Mouse (Mus musculus): Measurements from ENCODE around the gene Rfc2. TPM values are rescaled to one million over a fixed set of nuclear protein-coding genes. Genes with fewer than 3 reads are reported as not detected.

Rfc2 gene
- polyA plus RNA-seq, 1 experiment from 2014 or later: 256 TPM

GRCm38 (mm10) chr5:134584798-134585197 is 3.6 kb downstream of the Rfc2 start:
- Histone ChIP-seq H3K4me2 (ENCODE audit: low read length) (no peak overlapping the region), H3K9me3 (replicated peaks; ENCODE audit: control insufficient read depth, low read length) (no peaks in the 10 kb centered on the region), H3K27ac (ENCODE audit: low read depth, low read length) (no peak overlapping the region), H3K4me1 (ENCODE audit: control insufficient read depth, insufficient read depth, low read length) (peaks cover 11% of the 10 kb centered on the region; the same call in 1 of the 2 replicates), H3K4me3 (ENCODE audit: low read depth, low read length) (no peak overlapping the region), H3K27me3 (replicated peaks; ENCODE audit: control insufficient read depth, insufficient read depth, low read length) (no peaks in the 10 kb centered on the region), H3K36me3 (ENCODE audit: control insufficient read depth, insufficient read depth, low read length) (peaks cover 10% of the 10 kb centered on the region; the same call in 1 of the 2 replicates), H3K9ac (ENCODE audit: low read length) (no peak overlapping the region)
- 92% methylated on average over 5 of the region's 5 CpGs for WGBS
- DNase-seq (ENCODE audit: low spot score) (no peak), ATAC-seq (no peak)

- Histone ChIP-seq H3K4me1 (ENCODE audit: control insufficient read depth, insufficient read depth, low read length) (no peaks in the 10 kb centered on the region), H3K9me3 (replicated peaks; ENCODE audit: control insufficient read depth, low read length) (no peaks in the 10 kb centered on the region), H3K4me3 (ENCODE audit: low read depth, low read length) (no peak overlapping the region), H3K27me3 (replicated peaks; ENCODE audit: control insufficient read depth, insufficient read depth, low read length) (no peaks in the 10 kb centered on the region), H3K36me3 (ENCODE audit: control insufficient read depth, insufficient read depth, low read length) (peaks cover 60% of the 10 kb centered on the region), H3K9ac (ENCODE audit: low read length) (no peak overlapping the region), H3K27ac (ENCODE audit: low read depth, low read length) (no peak overlapping the region), H3K4me2 (ENCODE audit: low read length) (no peak overlapping the region)
- DNase-seq (ENCODE audit: low spot score) (no peak), ATAC-seq (no peak)
- WGBS: 89% methylated on average over 3 of the region's 3 CpGs
Observed at GRCm38 (mm10) chr5:134589900-134590299, 8.7 kb downstream of the Rfc2 start.

DNA sequence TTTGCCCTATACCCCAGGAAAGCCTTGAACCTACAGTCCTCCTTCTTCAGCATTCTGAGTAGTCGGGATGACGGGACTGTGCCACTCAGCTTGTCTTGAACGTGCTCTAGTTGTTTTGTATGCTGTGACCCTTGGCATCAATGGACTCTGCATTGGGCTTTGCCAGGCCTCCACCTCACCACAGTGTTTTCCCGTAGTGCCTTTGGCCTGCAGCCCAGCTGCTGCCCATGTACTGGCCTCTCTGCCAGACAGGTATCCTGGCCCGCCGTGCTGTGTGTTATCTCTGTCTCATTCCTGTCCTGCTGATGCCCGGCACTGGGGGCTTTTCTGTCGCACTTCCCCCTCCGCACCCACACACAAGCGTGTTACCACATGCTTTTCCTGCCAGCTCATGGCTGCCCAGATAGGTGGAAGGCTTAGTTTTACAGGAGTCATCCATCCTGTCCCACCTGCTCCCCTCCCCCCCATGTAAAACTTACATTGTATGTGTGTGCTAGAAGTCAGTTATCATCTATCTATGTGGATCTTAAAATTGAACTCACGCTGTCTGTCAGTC is 10.9 kb downstream of the Rfc2 start:
- WGBS: 92% methylated on average over 11 of the region's 11 CpGs

GRCm38 (mm10) chr5:134593093-134593492 is 11.9 kb downstream of the Rfc2 start:
- H3K9ac ChIP-seq (ENCODE audit: low read length): no peak overlapping the region
- no peak overlapping the region for H3K27ac ChIP-seq (ENCODE audit: low read depth, low read length)
- H3K9me3 ChIP-seq (replicated peaks; ENCODE audit: control insufficient read depth, low read length): no peaks in the 10 kb centered on the region
- no peaks in the 10 kb centered on the region for H3K27me3 ChIP-seq (replicated peaks; ENCODE audit: control insufficient read depth, insufficient read depth, low read length)
- WGBS: 89% methylated on average over 9 of the region's 9 CpGs
- no peak overlapping the region for H3K4me2 ChIP-seq (ENCODE audit: low read length)
- no peak overlapping the region for H3K4me3 ChIP-seq (ENCODE audit: low read depth, low read length)
- ATAC-seq (no peak), DNase-seq (ENCODE audit: low spot score) (no peak)
- H3K36me3 ChIP-seq (ENCODE audit: control insufficient read depth, insufficient read depth, low read length): peaks cover 88% of the 10 kb centered on the region
- no peaks in the 10 kb centered on the region for H3K4me1 ChIP-seq (ENCODE audit: control insufficient read depth, insufficient read depth, low read length)

More for the DNA sequence above, 10.9 kb downstream of the Rfc2 start:
- Histone ChIP-seq H3K4me3 (ENCODE audit: low read depth, low read length) (no peak overlapping the region), H3K27ac (ENCODE audit: low read depth, low read length) (no peak overlapping the region), H3K4me1 (ENCODE audit: control insufficient read depth, insufficient read depth, low read length) (no peaks in the 10 kb centered on the region), H3K27me3 (replicated peaks; ENCODE audit: control insufficient read depth, insufficient read depth, low read length) (no peaks in the 10 kb centered on the region), H3K9me3 (replicated peaks; ENCODE audit: control insufficient read depth, low read length) (no peaks in the 10 kb centered on the region), H3K4me2 (ENCODE audit: low read length) (no peak overlapping the region), H3K36me3 (ENCODE audit: control insufficient read depth, insufficient read depth, low read length) (peaks cover 82% of the 10 kb centered on the region), H3K9ac (ENCODE audit: low read length) (no peak overlapping the region)
- DNase-seq (ENCODE audit: low spot score) (no peak), ATAC-seq (no peak)

GRCm38 (mm10) chr5:134597711-134598110 is 16.5 kb downstream of the Rfc2 start:
- DNase-seq (ENCODE audit: low spot score) (no peak), ATAC-seq (no peak)
- Histone ChIP-seq H3K27me3 (replicated peaks; ENCODE audit: control insufficient read depth, insufficient read depth, low read length) (no peaks in the 10 kb centered on the region), H3K4me1 (ENCODE audit: control insufficient read depth, insufficient read depth, low read length) (no peaks in the 10 kb centered on the region), H3K4me2 (ENCODE audit: low read length) (no peak overlapping the region), H3K4me3 (ENCODE audit: low read depth, low read length) (no peak overlapping the region), H3K27ac (ENCODE audit: low read depth, low read length) (no peak overlapping the region), H3K36me3 (ENCODE audit: control insufficient read depth, insufficient read depth, low read length) (peaks cover 73% of the 10 kb centered on the region), H3K9ac (ENCODE audit: low read length) (no peak overlapping the region), H3K9me3 (replicated peaks; ENCODE audit: control insufficient read depth, low read length) (no peaks in the 10 kb centered on the region)
- WGBS: 83% methylated on average over 10 of the region's 10 CpGs

DNA sequence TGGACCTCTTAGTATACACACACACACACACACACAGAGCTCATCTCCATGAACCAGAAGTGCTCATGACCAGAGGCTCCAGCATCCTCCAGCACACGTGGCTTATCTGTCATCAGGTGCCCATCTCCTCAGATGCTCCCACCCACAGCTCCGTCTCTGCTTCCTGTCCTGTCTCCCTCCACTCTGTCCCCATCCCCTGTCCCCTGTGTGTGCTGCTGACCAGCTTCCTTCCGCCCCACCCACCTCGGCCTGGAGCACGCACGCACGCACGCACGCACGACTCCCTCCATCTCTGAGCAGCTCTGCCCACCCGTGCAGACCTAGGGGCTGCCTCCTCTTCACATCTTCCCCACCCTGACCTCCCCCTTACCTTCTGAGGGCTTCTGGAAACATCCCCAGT is 23.2 kb downstream of the Rfc2 start:
- WGBS: 92% methylated on average over 11 of the region's 11 CpGs
- no peak for DNase-seq (ENCODE audit: low spot score)
- Histone ChIP-seq H3K4me2 (ENCODE audit: low read length) (no peak overlapping the region), H3K4me1 (ENCODE audit: control insufficient read depth, insufficient read depth, low read length) (no peaks in the 10 kb centered on the region), H3K4me3 (ENCODE audit: low read depth, low read length) (no peak overlapping the region), H3K9me3 (replicated peaks; ENCODE audit: control insufficient read depth, low read length) (no peaks in the 10 kb centered on the region), H3K36me3 (ENCODE audit: control insufficient read depth, insufficient read depth, low read length) (peaks cover 7% of the 10 kb centered on the region; the same call in 1 of the 2 replicates), H3K9ac (ENCODE audit: low read length) (no peak overlapping the region), H3K27ac (ENCODE audit: low read depth, low read length) (no peak overlapping the region), H3K27me3 (replicated peaks; ENCODE audit: control insufficient read depth, insufficient read depth, low read length) (no peaks in the 10 kb centered on the region)
- ATAC-seq: no peak

DNA sequence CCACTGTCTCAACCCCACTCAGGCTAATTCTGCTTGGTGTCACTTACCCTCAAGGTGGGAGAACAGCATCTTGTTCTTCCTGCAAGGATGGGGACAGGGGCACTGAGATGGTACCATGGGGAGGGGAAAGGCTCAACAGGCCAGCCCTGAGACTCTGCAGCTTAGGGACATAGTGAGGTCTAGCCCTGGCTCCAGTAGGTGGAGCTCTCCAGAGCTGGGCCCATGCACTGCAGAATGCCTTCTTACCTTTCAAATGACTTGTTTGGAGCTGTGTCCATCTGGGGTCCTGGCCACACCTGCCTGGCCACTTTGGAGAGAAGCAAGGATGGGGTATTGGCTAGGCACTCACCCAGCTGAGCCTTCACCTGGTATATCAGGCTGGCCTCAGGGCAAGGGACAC is 25.1 kb downstream of the Rfc2 start:
- DNase-seq (ENCODE audit: low spot score) (no peak), ATAC-seq (no peak)
- Histone ChIP-seq H3K27me3 (replicated peaks; ENCODE audit: control insufficient read depth, insufficient read depth, low read length) (no peaks in the 10 kb centered on the region), H3K9me3 (replicated peaks; ENCODE audit: control insufficient read depth, low read length) (no peaks in the 10 kb centered on the region), H3K27ac (ENCODE audit: low read depth, low read length) (no peak overlapping the region), H3K36me3 (ENCODE audit: control insufficient read depth, insufficient read depth, low read length) (no peaks in the 10 kb centered on the region), H3K4me2 (ENCODE audit: low read length) (no peak overlapping the region), H3K4me3 (ENCODE audit: low read depth, low read length) (no peak overlapping the region), H3K9ac (ENCODE audit: low read length) (no peak overlapping the region), H3K4me1 (ENCODE audit: control insufficient read depth, insufficient read depth, low read length) (no peaks in the 10 kb centered on the region)

DNA sequence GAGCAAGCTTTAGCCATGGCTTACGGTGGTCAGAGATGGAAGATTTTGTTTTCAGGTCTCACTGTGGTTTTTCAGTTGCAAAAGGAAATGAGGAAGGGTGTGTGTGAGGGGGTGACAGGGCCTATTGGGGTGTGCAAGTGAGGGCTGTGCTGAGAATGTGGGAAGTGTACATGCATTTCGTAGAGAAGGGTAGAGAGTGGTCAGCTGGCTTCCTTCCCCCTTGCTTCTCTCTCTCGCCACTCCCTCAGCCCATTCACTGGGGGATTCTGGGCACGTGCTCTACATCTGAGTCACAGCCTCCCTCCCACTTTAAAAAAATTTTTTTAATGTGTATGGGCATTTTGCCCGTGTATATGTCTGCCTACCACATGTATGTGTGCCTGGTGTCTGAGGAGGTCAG is 26.0 kb downstream of the Rfc2 start:
- Histone ChIP-seq H3K9ac (ENCODE audit: low read length) (no peak overlapping the region), H3K36me3 (ENCODE audit: control insufficient read depth, insufficient read depth, low read length) (no peaks in the 10 kb centered on the region), H3K9me3 (replicated peaks; ENCODE audit: control insufficient read depth, low read length) (no peaks in the 10 kb centered on the region), H3K4me2 (ENCODE audit: low read length) (no peak overlapping the region), H3K27ac (ENCODE audit: low read depth, low read length) (no peak overlapping the region), H3K4me1 (ENCODE audit: control insufficient read depth, insufficient read depth, low read length) (no peaks in the 10 kb centered on the region), H3K4me3 (ENCODE audit: low read depth, low read length) (no peak overlapping the region), H3K27me3 (replicated peaks; ENCODE audit: control insufficient read depth, insufficient read depth, low read length) (no peaks in the 10 kb centered on the region)
- DNase-seq (ENCODE audit: low spot score): no peak
- 75% methylated on average over 5 of the region's 5 CpGs for WGBS
- no peak for ATAC-seq

- H3K27ac ChIP-seq (ENCODE audit: low read depth, low read length): no peak overlapping the region
- no peaks in the 10 kb centered on the region for H3K9me3 ChIP-seq (replicated peaks; ENCODE audit: control insufficient read depth, low read length)
- H3K4me3 ChIP-seq (ENCODE audit: low read depth, low read length): no peak overlapping the region
- ATAC-seq (no peak), DNase-seq (ENCODE audit: low spot score) (no peak)
- H3K36me3 ChIP-seq (ENCODE audit: control insufficient read depth, insufficient read depth, low read length): peaks cover 5% of the 10 kb centered on the region; the same call in 1 of the 2 replicates
- no peaks in the 10 kb centered on the region for H3K27me3 ChIP-seq (replicated peaks; ENCODE audit: control insufficient read depth, insufficient read depth, low read length)
- H3K4me2 ChIP-seq (ENCODE audit: low read length): no peak overlapping the region
- 88% methylated on average over 12 of the region's 12 CpGs for WGBS
- H3K9ac ChIP-seq (ENCODE audit: low read length): no peak overlapping the region
- H3K4me1 ChIP-seq (ENCODE audit: control insufficient read depth, insufficient read depth, low read length): no peaks in the 10 kb centered on the region
Observed at GRCm38 (mm10) chr5:134609916-134610643, 28.9 kb downstream of the Rfc2 start.

Data from forebrain, embryonic 14.5 days (tissue).